Mouse (Mus musculus) C2C12 (cell line): ENCODE measurements at regions not wholly inside any gene's neighbourhood (a gene's known extent, or its start where the extent isn't known, plus 50 kb on each side); places are given as distances from the start of the nearest gene placed in this dataset.

Experiments
- H3K27me3 ChIP-seq: one replicate; pipeline ENCODE4 v1.6.1; 2011; ENCODE audit not compliant: control insufficient read depth, insufficient read depth, insufficient read length
- H3K36me3 ChIP-seq: one replicate; pipeline ENCODE4 v1.6.1; 2011; ENCODE audit not compliant: control insufficient read depth, insufficient read depth
- H3K4me3 ChIP-seq: one replicate; pipeline ENCODE4 v1.5.1; 2011; ENCODE audit warnings: mild to moderate bottlenecking, control low read depth; ENCODE audit not compliant: poor library complexity, insufficient read depth, severe bottlenecking
- H3K79me2 ChIP-seq: one replicate; pipeline ENCODE4 v1.6.1; 2011; ENCODE audit not compliant: control insufficient read depth, insufficient read depth
- H3K79me3 ChIP-seq: one replicate; pipeline ENCODE4 v1.6.1; 2011; ENCODE audit warnings: low read depth, control low read depth
- H3ac ChIP-seq: one replicate; pipeline ENCODE3; 2011; ENCODE audit warnings: low read depth; ENCODE audit not compliant: control insufficient read depth, insufficient read length
- CEBPB ChIP-seq: IDR thresholded peaks from one replicate; pipeline ENCODE4 v1.6.1; 2011; ENCODE audit warnings: low read depth, mild to moderate bottlenecking, control low read depth, moderate library complexity
- CTCF ChIP-seq: IDR thresholded peaks from one replicate; pipeline ENCODE4 v1.5.1; 2011; ENCODE audit not compliant: control insufficient read depth, insufficient read depth, insufficient read length
- FOSL1 ChIP-seq: IDR thresholded peaks from one replicate; pipeline ENCODE4 v1.8.0; 2011; ENCODE audit warnings: mild to moderate bottlenecking, low read length; ENCODE audit not compliant: poor library complexity, insufficient read depth, severe bottlenecking
- MAX ChIP-seq: IDR thresholded peaks from one replicate; pipeline ENCODE4 v1.6.1; 2011; ENCODE audit warnings: mild to moderate bottlenecking, control low read depth
- MYOD1 ChIP-seq: IDR thresholded peaks from one replicate; pipeline ENCODE4 v1.6.1; 2011; ENCODE audit warnings: low read depth; ENCODE audit not compliant: control insufficient read depth, insufficient read length
- MYOG ChIP-seq: IDR thresholded peaks from one replicate; pipeline ENCODE4 v1.6.1; 2011; ENCODE audit not compliant: control insufficient read depth, insufficient read length; ENCODE audit errors: extremely low read depth
- USF1 ChIP-seq: IDR thresholded peaks from one replicate; pipeline ENCODE4 v1.6.1; 2011; ENCODE audit warnings: low read depth, mild to moderate bottlenecking, control low read depth, moderate library complexity

GRCm38 (mm10) chr7:114986481-114986880 is 243.0 kb downstream of the Insc start:
- H3K79me3 ChIP-seq: no peaks in the 10 kb centered on the region
- H3ac ChIP-seq: no peak overlapping the region
- no peaks in the 10 kb centered on the region for H3K79me2 ChIP-seq
- H3K27me3 ChIP-seq: no peaks in the 10 kb centered on the region
- H3K36me3 ChIP-seq: no peaks in the 10 kb centered on the region
- H3K4me3 ChIP-seq: no peak overlapping the region
- TF ChIP-seq CEBPB: no peak
- TF ChIP-seq CTCF: no peak
- no peak for TF ChIP-seq MYOD1
- no peak for TF ChIP-seq FOSL1
- no peak for TF ChIP-seq MAX
- TF ChIP-seq USF1: no peak
- no peak for TF ChIP-seq MYOG

- no peak for TF ChIP-seq CTCF
- no peaks in the 10 kb centered on the region for H3K36me3 ChIP-seq
- H3K27me3 ChIP-seq: no peaks in the 10 kb centered on the region
- H3K4me3 ChIP-seq: no peak overlapping the region
- H3K79me3 ChIP-seq: no peaks in the 10 kb centered on the region
- no peaks in the 10 kb centered on the region for H3K79me2 ChIP-seq
- H3ac ChIP-seq: no peak overlapping the region
These were observed 247.8 kb downstream of the Insc start for GRCm38 (mm10) chr7:114991255-114991654.

- Histone ChIP-seq H3K27me3 (no peaks in the 10 kb centered on the region), H3ac (no peak overlapping the region)
- TF ChIP-seq USF1 (no peak), FOSL1 (no peak), MAX (no peak), MYOG (no peak)
These were observed 248.9 kb downstream of the Insc start for GRCm38 (mm10) chr7:114992440-114992839.

GRCm38 (mm10) chr7:115000796-115001524 is 257.5 kb downstream of the Insc start:
- Histone ChIP-seq H3K79me3 (no peaks in the 10 kb centered on the region), H3ac (no peak overlapping the region), H3K79me2 (no peaks in the 10 kb centered on the region), H3K36me3 (no peaks in the 10 kb centered on the region), H3K4me3 (no peak overlapping the region), H3K27me3 (no peaks in the 10 kb centered on the region)
- TF ChIP-seq MYOD1: no peak
- TF ChIP-seq MYOG: no peak
- no peak for TF ChIP-seq FOSL1
- TF ChIP-seq CEBPB: no peak
- TF ChIP-seq CTCF: no peak
- TF ChIP-seq USF1: no peak
- TF ChIP-seq MAX: no peak

More at GRCm38 (mm10) chr7:114992440-114992839, 248.9 kb downstream of the Insc start:
- no peak overlapping the region for H3K4me3 ChIP-seq
- H3K36me3 ChIP-seq: no peaks in the 10 kb centered on the region
- H3K79me2 ChIP-seq: no peaks in the 10 kb centered on the region
- H3K79me3 ChIP-seq: no peaks in the 10 kb centered on the region

GRCm38 (mm10) chr7:115014253-115014998 is 270.9 kb downstream of the Insc start:
- TF ChIP-seq MYOG (no peak), CTCF (no peak), FOSL1 (no peak), USF1 (no peak), CEBPB (no peak), MAX (no peak), MYOD1 (no peak)
- Histone ChIP-seq H3K4me3 (no peak overlapping the region), H3ac (no peak overlapping the region), H3K36me3 (no peaks in the 10 kb centered on the region), H3K27me3 (no peaks in the 10 kb centered on the region), H3K79me3 (no peaks in the 10 kb centered on the region), H3K79me2 (no peaks in the 10 kb centered on the region)
